Mouse (Mus musculus) thymus, postnatal 0 days (tissue): ENCODE measurements around the gene Syt7. TPM values are rescaled to one million over a fixed set of nuclear protein-coding genes. Genes with fewer than 3 reads are reported as not detected.

ENCODE experiments used
- DNase-seq: peaks from one replicate; pipeline ENCODE4 v3.0.0-alpha.2; 2015; ENCODE audit warnings: low spot score
- polyA plus RNA-seq: library from polyadenylated mRNA; unstranded; fragments of >200 nt; fragmentation: Nextera tagmentation; extraction: Ambion mirVana; gene quantifications from 2 replicates; pipeline ENCODE4 v1.2.1, GENCODE M21; 2015

The Syt7 gene
- polyA plus RNA-seq, 1 experiment from 2014 or later: 0.60 TPM

GRCm38 (mm10) chr19:10456752-10457483 is 68.0 kb downstream of the Syt7 start, which contains the start of gene Lrrc10b:
Lrrc10b (minus strand) TSS chr19:10457473.
- peak; percentile 74 for DNase-seq

- peak; percentile 25 for DNase-seq
These were observed 68.6 kb downstream of the Syt7 start for GRCm38 (mm10) chr19:10457484-10457800.

- DNase-seq: no peak
These were observed 69.2 kb downstream of the Syt7 start for GRCm38 (mm10) chr19:10458096-10458495.

- no peak for DNase-seq
These were observed 71.0 kb downstream of the Syt7 start for GRCm38 (mm10) chr19:10459907-10460306.

- no peak for DNase-seq
These were observed 72.7 kb downstream of the Syt7 start for GRCm38 (mm10) chr19:10461584-10461983.

- no peak for DNase-seq
These were observed 75.5 kb downstream of the Syt7 start for GRCm38 (mm10) chr19:10464427-10464826.

GRCm38 (mm10) chr19:10469171-10469658 is 80.3 kb downstream of the Syt7 start:
- no peak for DNase-seq

- DNase-seq: no peak
These were observed 84.1 kb downstream of the Syt7 start for GRCm38 (mm10) chr19:10472958-10473357.

- DNase-seq: no peak
These were observed 84.9 kb downstream of the Syt7 start for GRCm38 (mm10) chr19:10473779-10474178.

- DNase-seq: peak; percentile 68
These were observed 90.7 kb downstream of the Syt7 start for GRCm38 (mm10) chr19:10479541-10479940.

GRCm38 (mm10) chr19:10482703-10483102 is 93.8 kb downstream of the Syt7 start, which contains the start of gene Ppp1r32:
Ppp1r32 (minus strand) TSS chr19:10482928.
- no peak for DNase-seq

- peak; percentile 49 for DNase-seq
These were observed 97.4 kb downstream of the Syt7 start for GRCm38 (mm10) chr19:10486264-10486738.

- DNase-seq: no peak
These were observed 106.8 kb downstream of the Syt7 start for GRCm38 (mm10) chr19:10495670-10496069.

- no peak for DNase-seq
These were observed 108.1 kb downstream of the Syt7 start for GRCm38 (mm10) chr19:10496976-10497375.

- no peak for DNase-seq
These were observed 108.7 kb downstream of the Syt7 start for GRCm38 (mm10) chr19:10497512-10498160.

- DNase-seq: no peak
These were observed 111.7 kb downstream of the Syt7 start for GRCm38 (mm10) chr19:10500581-10500980.

- peak; percentile 69 for DNase-seq
These were observed 113.7 kb downstream of the Syt7 start for GRCm38 (mm10) chr19:10502571-10502970.

Other genes with a start within 250 kb of the Syt7 start
- gene Fads1, start 206.2 kb upstream of the Syt7 start, polyA plus RNA-seq: 29.0 and 29.2 TPM in 2 replicates
- 563 and 614 TPM in 2 replicates for gene Tmem258, start 185.1 kb upstream of the Syt7 start, polyA plus RNA-seq
- gene Fen1, start 184.9 kb upstream of the Syt7 start, polyA plus RNA-seq: 127 and 136 TPM in 2 replicates
- 0.03 and 0.12 TPM in 2 replicates for gene Myrf, start 148.3 kb upstream of the Syt7 start, polyA plus RNA-seq
- gene Dagla, start 84.2 kb upstream of the Syt7 start, polyA plus RNA-seq: 0.17 and 0.18 TPM in 2 replicates
- 0.08 and 0.17 TPM in 2 replicates for gene Lrrc10b, start 68.4 kb downstream of the Syt7 start, polyA plus RNA-seq
- 0.49 and 0.57 TPM in 2 replicates for gene Ppp1r32, start 93.8 kb downstream of the Syt7 start, polyA plus RNA-seq
- 30.8 and 31.8 TPM in 2 replicates for gene Cpsf7, start 136.2 kb downstream of the Syt7 start, polyA plus RNA-seq
- gene Sdhaf2, start 137.1 kb downstream of the Syt7 start, polyA plus RNA-seq: 70.1 and 73.0 TPM in 2 replicates
- gene Tmem216, start 167.1 kb downstream of the Syt7 start, polyA plus RNA-seq: 27.3 and 30.0 TPM in 2 replicates
- 31.9 and 33.2 TPM in 2 replicates for gene Cyb561a3, start 188.1 kb downstream of the Syt7 start, polyA plus RNA-seq
- gene Tmem138, start 188.3 kb downstream of the Syt7 start, polyA plus RNA-seq: 24.6 and 25.7 TPM in 2 replicates
- 148 and 156 TPM in 2 replicates for gene Ddb1, start 216.2 kb downstream of the Syt7 start, polyA plus RNA-seq
- 12.4 and 13.7 TPM in 2 replicates for gene Tkfc, start 216.6 kb downstream of the Syt7 start, polyA plus RNA-seq
- gene Vwce, start 245.1 kb downstream of the Syt7 start, polyA plus RNA-seq: 1.2 and 2.2 TPM in 2 replicates